Mouse (Mus musculus) G1E (cell line): Measurements from ENCODE around the gene Catsper2. TPM values are rescaled to one million over a fixed set of nuclear protein-coding genes. Genes with fewer than 3 reads are reported as not detected.

Experiments
- ATAC-seq: 2 replicates; pipeline ENCODE4 v1.8.0; 2016; ENCODE audit warnings: mild to moderate bottlenecking; ENCODE audit not compliant: insufficient number of reproducible peaks, poor library complexity, low FRiP score, severe bottlenecking; ENCODE audit errors: extremely low read depth
- DNase-seq: peaks from one replicate; pipeline ENCODE4 v3.0.0; 2012; ENCODE audit warnings: low spot score
- H3K27me3 ChIP-seq: 2 replicates; pipeline ENCODE4 v1.6.1; 2012; ENCODE audit warnings: mild to moderate bottlenecking, low read length, inconsistent platforms; ENCODE audit not compliant: insufficient read depth
- H3K36me3 ChIP-seq: replicated peaks from 2 replicates; pipeline ENCODE3; 2012; ENCODE audit warnings: mild to moderate bottlenecking, inconsistent platforms
- H3K4me1 ChIP-seq: 2 replicates; pipeline ENCODE4 v1.6.1; 2012; ENCODE audit warnings: low read depth, low read length, inconsistent platforms, mixed read lengths; ENCODE audit not compliant: insufficient read depth
- H3K4me3 ChIP-seq: 2 replicates; pipeline ENCODE4 v1.5.1; 2012; ENCODE audit warnings: low read depth, mild to moderate bottlenecking, inconsistent platforms, low read length, moderate library complexity, mixed read lengths
- H3K9me3 ChIP-seq: replicated peaks from 2 replicates; pipeline ENCODE4 v1.6.1; 2012; ENCODE audit warnings: inconsistent platforms
- CTCF ChIP-seq: IDR thresholded peaks from 2 replicates; pipeline ENCODE4 v1.5.1; 2012; ENCODE audit warnings: low read depth, low read length, inconsistent platforms, mixed read lengths
- GATA1 ChIP-seq: IDR thresholded peaks from 2 replicates; pipeline ENCODE4 v1.6.1; 2012; ENCODE audit warnings: borderline replicate concordance, low read length, inconsistent platforms, mixed read lengths
- GATA2 ChIP-seq: IDR thresholded peaks from 2 replicates; pipeline ENCODE4 v1.6.1; 2012; ENCODE audit warnings: low read depth, low read length, inconsistent platforms, borderline replicate concordance
- POLR2AphosphoS5 ChIP-seq: IDR thresholded peaks from 2 replicates; pipeline ENCODE4 v1.6.1; 2012; ENCODE audit warnings: low read depth, low read length, inconsistent platforms; ENCODE audit not compliant: insufficient replicate concordance
- TAL1 ChIP-seq: conservative IDR thresholded peaks from 2 replicates; pipeline ENCODE4 v1.6.1; 2012; ENCODE audit warnings: low read depth, low read length, inconsistent platforms, mixed read lengths
- polyA plus RNA-seq: library from polyadenylated mRNA; stranded (reverse); fragments of >175 nt; gene quantifications from 2 replicates; pipeline ENCODE4 v1.2.3, GENCODE M21; 2012
- total RNA-seq, 2 experiments: library from RNA; stranded (forward) in 1 of 2; stranded (reverse) in 1 of 2; fragments of 200-1000 nt in 1 of 2; fragments of >200 nt in 1 of 2; fragmentation: Nextera tagmentation in 1 of 2; gene quantifications; 2 replicates each; pipeline ENCODE4 v1.2.3; 2014 to 2017

Catsper2 gene
- 2.9 and 3.4 TPM in 2 replicates for total RNA-seq (2014; fragmentation: Nextera tagmentation)
- total RNA-seq (2017): 0.55 and 1.2 TPM in 2 replicates
- polyA plus RNA-seq: 0.11 and 0.13 TPM in 2 replicates

DNA sequence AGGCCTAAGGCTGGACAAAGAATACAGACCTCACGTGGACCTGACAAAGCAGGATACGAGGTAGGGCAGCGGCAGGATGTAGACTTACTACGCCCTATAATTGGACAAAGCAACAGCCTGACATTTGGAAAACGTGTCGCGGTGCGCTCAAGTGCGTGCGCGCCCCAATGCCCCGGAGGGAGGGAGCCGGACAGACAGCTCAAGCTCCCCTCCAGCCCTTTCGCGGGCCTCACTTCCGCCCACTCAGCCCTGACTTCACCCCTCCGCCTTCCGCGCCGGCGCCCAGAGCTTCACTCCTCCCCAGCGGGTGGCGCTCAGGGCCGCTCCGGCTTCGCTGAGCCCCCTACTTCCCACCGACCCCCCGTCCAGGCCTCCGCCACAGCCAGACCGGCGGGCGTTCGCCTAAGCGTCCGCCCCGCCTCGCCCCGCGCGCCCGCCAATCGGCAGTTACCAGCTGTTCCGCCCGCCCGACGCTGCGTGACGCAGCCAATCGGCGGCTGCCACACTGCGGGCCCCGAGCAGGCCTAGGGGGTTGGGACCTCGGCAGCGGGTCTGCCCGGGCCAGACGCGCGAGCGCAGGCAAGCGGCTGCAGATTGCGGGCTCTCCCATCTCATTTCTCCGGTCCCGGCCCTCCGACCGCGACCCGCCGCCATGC, at the start of gene Catsper2, which contains the start of gene Pdia3:
TSS of gene Catsper2 (minus strand) at position 406 of the 656 bp plus-strand sequence.
TSS of gene Pdia3 (plus strand) at position 389 of the 656 bp plus-strand sequence.
- Histone ChIP-seq H3K9me3 (no peaks in the 10 kb centered on the region), H3K36me3 (peaks cover 34% of the 10 kb centered on the region), H3K4me3 (peak within 1 kb of the TSS; percentile 97), H3K4me1 (peaks cover 41% of the 10 kb centered on the region), H3K27me3 (no peaks in the 10 kb centered on the region)
- DNase-seq (peak; percentile 99), ATAC-seq (peak; percentile 80)
- TF ChIP-seq TAL1 (no peak), POLR2AphosphoS5 (no peak)

DNA sequence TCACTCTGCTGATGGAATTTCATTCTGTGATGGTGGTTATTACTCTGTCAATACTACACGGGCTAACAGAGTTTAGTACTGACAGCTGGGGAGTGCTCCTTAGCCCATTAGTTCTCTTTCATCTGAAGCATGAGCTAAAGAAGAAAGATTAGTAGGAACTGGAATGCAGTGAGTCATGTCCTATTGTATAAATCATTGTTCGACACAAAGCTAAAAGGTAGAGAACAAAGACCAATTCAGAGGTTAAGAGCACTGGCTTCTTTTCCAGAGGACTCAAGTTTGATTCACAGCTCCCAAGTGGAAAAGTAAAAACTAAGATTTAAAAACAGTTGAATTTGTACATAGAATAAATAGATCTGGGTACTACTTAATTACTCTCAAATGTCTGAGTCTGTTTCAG, 46.5 kb upstream of the Catsper2 start:
- Histone ChIP-seq H3K9me3 (no peaks in the 10 kb centered on the region), H3K27me3 (no peaks in the 10 kb centered on the region), H3K4me1 (peaks cover 25% of the 10 kb centered on the region), H3K4me3 (no peak overlapping the region), H3K36me3 (peaks cover 32% of the 10 kb centered on the region)
- ATAC-seq (no peak), DNase-seq (no peak)
- TF ChIP-seq GATA1 (no peak), POLR2AphosphoS5 (no peak), GATA2 (no peak), CTCF (no peak), TAL1 (no peak)

DNA sequence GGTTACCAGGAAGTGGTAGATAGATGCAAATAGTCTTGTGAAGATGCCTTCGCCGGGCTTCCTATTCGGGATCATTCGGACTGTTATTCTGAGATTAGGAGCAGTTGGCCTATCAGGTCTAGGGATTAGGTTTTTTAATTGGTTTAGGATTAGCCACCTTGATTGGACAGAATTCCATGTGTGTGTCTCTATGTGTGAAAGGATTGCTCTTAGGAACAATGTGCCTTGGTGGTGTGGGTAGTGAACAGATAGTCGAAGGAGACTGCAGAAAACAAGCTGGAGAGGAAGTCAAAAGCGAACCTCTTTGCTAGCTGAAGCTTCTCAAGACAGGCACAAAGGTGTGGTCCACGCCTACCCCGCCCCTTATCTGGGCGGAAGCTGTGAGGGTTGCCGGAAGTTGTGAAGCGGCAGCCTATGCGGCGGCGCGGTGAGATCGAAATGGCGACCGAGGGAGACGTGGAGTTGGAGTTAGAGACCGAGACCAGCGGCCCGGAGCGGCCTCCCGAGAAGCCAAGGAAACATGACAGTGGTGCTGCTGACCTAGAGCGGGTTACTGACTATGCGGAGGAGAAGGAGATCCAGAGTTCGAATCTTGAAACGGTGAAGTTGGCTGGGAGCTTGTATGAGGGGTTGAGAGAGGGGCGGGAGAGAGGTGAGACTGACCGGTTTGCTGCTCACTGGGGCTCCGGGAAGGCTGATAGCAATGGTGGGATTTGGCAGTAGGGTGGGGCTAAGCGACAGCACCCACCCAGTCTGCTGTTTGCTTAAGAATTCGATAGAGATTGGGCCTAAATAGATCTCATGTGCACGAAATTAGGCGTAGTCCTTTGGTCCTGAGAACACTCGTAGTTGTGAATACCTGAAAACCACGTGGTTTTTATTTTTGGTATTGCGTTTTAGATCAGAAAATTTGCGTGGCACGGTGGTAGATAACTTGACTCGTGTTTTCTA, 43.4 kb upstream of the Catsper2 start, which contains the start of gene Serinc4:
TSS of gene Serinc4 (minus strand) at position 90 of the 951 bp plus-strand sequence.
- H3K27me3 ChIP-seq: no peaks in the 10 kb centered on the region
- no peaks in the 10 kb centered on the region for H3K9me3 ChIP-seq
- ATAC-seq (peak; percentile 88), DNase-seq (peak; percentile 72)
- H3K4me3 ChIP-seq: peak within 1 kb of the TSS; percentile 80
- peaks cover 63% of the 10 kb centered on the region for H3K36me3 ChIP-seq
- H3K4me1 ChIP-seq: peaks cover 43% of the 10 kb centered on the region
- TF ChIP-seq GATA2: no peak
- no peak for TF ChIP-seq CTCF
- TF ChIP-seq POLR2AphosphoS5: no peak
- no peak for TF ChIP-seq TAL1

DNA sequence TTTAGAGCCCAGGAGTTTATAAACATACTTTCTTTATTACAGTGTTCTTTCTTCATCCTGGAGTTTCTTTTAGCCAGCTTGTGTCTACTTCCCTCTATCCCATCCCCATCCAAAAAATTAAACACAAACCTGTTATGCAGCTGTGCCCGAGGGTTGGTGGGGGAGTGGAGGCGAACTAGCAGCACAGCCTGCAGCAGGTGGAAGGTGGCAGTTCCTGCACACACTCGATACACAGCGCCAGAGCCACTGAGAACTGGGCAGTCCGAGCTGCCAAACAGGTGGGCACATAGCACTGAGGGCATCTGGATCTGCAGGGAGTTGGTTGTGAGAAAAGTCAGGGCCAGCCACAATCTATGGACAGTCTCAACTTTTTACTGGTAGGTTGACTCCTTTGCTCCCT, 41.9 kb upstream of the Catsper2 start:
- H3K4me1 ChIP-seq: peaks cover 53% of the 10 kb centered on the region
- ATAC-seq: no peak
- no peaks in the 10 kb centered on the region for H3K9me3 ChIP-seq
- no peak for DNase-seq
- no peak for TF ChIP-seq GATA2
- no peak for TF ChIP-seq GATA1
- TF ChIP-seq TAL1: no peak
- TF ChIP-seq POLR2AphosphoS5: no peak
- no peak for TF ChIP-seq CTCF
- no peak overlapping the region for H3K4me3 ChIP-seq
- H3K36me3 ChIP-seq: peaks cover 70% of the 10 kb centered on the region
- H3K27me3 ChIP-seq: no peaks in the 10 kb centered on the region

DNA sequence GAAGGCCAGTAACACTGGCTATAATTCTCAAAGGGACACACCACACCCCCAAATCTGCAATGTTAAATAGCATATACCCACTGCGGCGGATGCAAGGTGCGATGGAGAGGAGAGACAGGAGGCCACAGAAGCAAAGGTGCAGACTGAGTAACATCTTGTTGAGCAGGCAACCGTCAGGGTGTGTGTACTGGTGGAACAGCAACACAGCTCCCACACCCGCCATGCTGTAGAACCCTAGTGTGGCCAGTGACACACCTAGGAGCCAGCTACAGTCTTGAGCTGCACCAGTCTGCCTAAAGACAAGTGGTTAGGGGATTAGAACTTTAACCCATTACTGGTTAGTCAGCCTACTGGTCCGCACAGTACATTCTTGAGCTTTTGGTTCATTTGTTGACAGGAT, 40.3 kb upstream of the Catsper2 start:
- H3K27me3 ChIP-seq: no peaks in the 10 kb centered on the region

DNA sequence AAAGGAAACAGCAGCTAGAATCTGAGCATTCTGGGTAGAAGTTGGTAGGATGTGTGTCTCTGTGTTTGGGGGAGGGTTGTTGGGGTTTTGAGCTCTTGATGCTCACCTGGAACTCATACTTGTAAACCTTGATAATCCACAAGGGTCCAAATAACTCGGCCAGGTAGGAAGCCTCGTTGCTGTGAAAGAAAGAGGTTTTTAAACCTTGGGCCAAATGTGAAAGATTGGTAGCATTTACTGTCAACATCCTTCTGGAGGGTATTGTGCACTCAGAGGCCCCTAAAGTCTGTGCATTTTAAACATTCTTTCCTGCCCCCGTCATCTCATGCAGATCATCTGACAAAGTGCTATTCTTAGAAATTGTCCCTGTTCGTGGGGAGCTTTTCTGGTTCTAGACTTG, 39.4 kb upstream of the Catsper2 start, which contains the start of gene Hypk:
TSS of gene Hypk (plus strand) at position 301 of the 400 bp plus-strand sequence.
- DNase-seq: no peak
- no peak for ATAC-seq
- H3K4me1 ChIP-seq: peaks cover 57% of the 10 kb centered on the region
- H3K9me3 ChIP-seq: no peaks in the 10 kb centered on the region
- H3K27me3 ChIP-seq: no peaks in the 10 kb centered on the region
- H3K4me3 ChIP-seq: no peak within 1 kb of the TSS
- peaks cover 58% of the 10 kb centered on the region for H3K36me3 ChIP-seq
- no peak for TF ChIP-seq POLR2AphosphoS5
- TF ChIP-seq GATA1: no peak

More for the DNA sequence above, 40.3 kb upstream of the Catsper2 start:
- ATAC-seq: no peak
- no peak for DNase-seq
- H3K4me3 ChIP-seq: no peak overlapping the region
- TF ChIP-seq CTCF: no peak
- TF ChIP-seq GATA2: no peak
- no peak for TF ChIP-seq POLR2AphosphoS5
- TF ChIP-seq TAL1: no peak
- TF ChIP-seq GATA1: no peak
- H3K9me3 ChIP-seq: no peaks in the 10 kb centered on the region
- peaks cover 58% of the 10 kb centered on the region for H3K4me1 ChIP-seq
- peaks cover 66% of the 10 kb centered on the region for H3K36me3 ChIP-seq
